Mouse (Mus musculus) liver, embryonic 14.5 days (tissue): ENCODE measurements at regions not wholly inside any gene's neighbourhood (a gene's known extent, or its start where the extent isn't known, plus 50 kb on each side); places are given as distances from the start of the nearest gene placed in this dataset.

Experiments
- ATAC-seq: fragments of 200-750 bp; cut with Nextera tagmentation; 2 replicates; pipeline ENCODE4 v1.8.0; 2017; ENCODE audit warnings: moderate number of reproducible peaks, mild to moderate bottlenecking, moderate library complexity; ENCODE audit not compliant: insufficient read depth
- DNase-seq, 3 experiments: peaks; one replicate each; pipeline ENCODE4 v3.0.0-alpha.2; 2012 to 2013; ENCODE audit warnings: low read depth in 3 of 3, low spot score in 3 of 3
- H3K27ac ChIP-seq: fragments of 300-500 bp; sonication (generic); 2 replicates; pipeline ENCODE4 v1.5.1; 2014; ENCODE audit warnings: moderate library complexity, mild to moderate bottlenecking, control low read depth, inconsistent platforms
- H3K27me3 ChIP-seq: fragments of 300-500 bp; sonication (generic); 2 replicates; pipeline ENCODE4 v1.6.1; 2014; ENCODE audit warnings: mild to moderate bottlenecking, low read length, moderate library complexity; ENCODE audit not compliant: control insufficient read depth, insufficient read depth
- H3K36me3 ChIP-seq: fragments of 300-500 bp; sonication (generic); replicated peaks from 2 replicates; pipeline ENCODE4 v1.6.1; 2014; ENCODE audit warnings: low read depth; ENCODE audit not compliant: control insufficient read depth, insufficient read depth
- H3K4me1 ChIP-seq, 2 experiments: fragments of 200-500 bp in 1 of 2; fragments of 300-500 bp in 1 of 2; sonication (generic) in 1 of 2; replicated peaks; 2 replicates each; pipeline ENCODE4 v1.6.1; 2012 to 2014; ENCODE audit warnings: antibody characterized with exemption in 1 of 2, inconsistent platforms in 1 of 2, low read length in 1 of 2; ENCODE audit not compliant: control insufficient read depth in 2 of 2, insufficient read depth in 2 of 2
- H3K4me2 ChIP-seq: fragments of 300-500 bp; sonication (generic); 2 replicates; pipeline ENCODE4 v1.6.1; 2014; ENCODE audit warnings: low read depth, mild to moderate bottlenecking, control low read depth, moderate library complexity
- H3K4me3 ChIP-seq, 2 experiments: fragments of 200-500 bp in 1 of 2; fragments of 300-500 bp in 1 of 2; sonication (generic) in 1 of 2; 2 replicates each; pipeline ENCODE4 v1.5.1; 2012 to 2014; ENCODE audit warnings: low read depth in 2 of 2, low read length in 2 of 2, mild to moderate bottlenecking in 2 of 2, control low read depth in 1 of 2, inconsistent platforms in 1 of 2, moderate library complexity in 1 of 2; ENCODE audit not compliant: insufficient read depth in 1 of 2
- H3K9ac ChIP-seq: fragments of 300-500 bp; sonication (generic); replicated peaks from 2 replicates; pipeline ENCODE4 v1.6.1; 2014; ENCODE audit warnings: mild to moderate bottlenecking, control low read depth, moderate library complexity
- H3K9me3 ChIP-seq: fragments of 300-500 bp; sonication (generic); 2 replicates; pipeline ENCODE4 v1.6.1; 2016; ENCODE audit warnings: low read length, mixed read lengths; ENCODE audit not compliant: control insufficient read depth
- CTCF ChIP-seq: IDR thresholded peaks from 2 replicates; pipeline ENCODE4 v1.5.1; 2016; ENCODE audit warnings: antibody characterized with exemption, low read depth, control low read depth
- EP300 ChIP-seq: IDR thresholded peaks from 2 replicates; pipeline ENCODE4 v1.6.1; 2016; ENCODE audit warnings: antibody characterized with exemption, low read depth
- WGBS: fragments of 180-500 bp; shearing (Covaris S2); extraction: QIAGEN DNeasy Blood & Tissue Kit; methylation state at CpG from one replicate; pipeline ENCODE4 v1.1.7; 2014; ENCODE audit not compliant: insufficient replicate concordance; 5-methylcytosine and 5-hydroxymethylcytosine counted together

- DNase-seq, result no peak
- TF ChIP-seq CTCF, result no peak
- no peak for TF ChIP-seq EP300
- WGBS, result 42% methylated on average over 2 of the region's 2 CpGs
Measured at GRCm38 (mm10) chr1:193784526-193784925, 414.4 kb upstream of the Camk1g start.

GRCm38 (mm10) chr1:193778181-193778580 lies 408.1 kb upstream of the Camk1g start:
- no peaks in the 10 kb centered on the region for H3K36me3 ChIP-seq
- no peaks in the 10 kb centered on the region for H3K4me1 ChIP-seq
- no peaks in the 10 kb centered on the region for H3K9me3 ChIP-seq
- no peak overlapping the region for H3K4me2 ChIP-seq
- no peak overlapping the region for H3K9ac ChIP-seq
- H3K27me3 ChIP-seq, result no peaks in the 10 kb centered on the region
- ATAC-seq (no peak), DNase-seq (no peak)
- no peak overlapping the region for H3K4me3 ChIP-seq
- no peak overlapping the region for H3K27ac ChIP-seq
- WGBS, result 54% methylated on average over 1 of the region's 1 CpGs
- TF ChIP-seq EP300 (no peak), CTCF (no peak)

More at GRCm38 (mm10) chr1:193784526-193784925, 414.4 kb upstream of the Camk1g start:
- Histone ChIP-seq H3K36me3 (no peaks in the 10 kb centered on the region), H3K9ac (no peak overlapping the region), H3K27ac (no peak overlapping the region), H3K4me2 (no peak overlapping the region), H3K9me3 (no peaks in the 10 kb centered on the region), H3K4me1 (no peaks in the 10 kb centered on the region), H3K4me3 (no peak overlapping the region), H3K27me3 (no peaks in the 10 kb centered on the region)
- ATAC-seq, result no peak

- Histone ChIP-seq H3K4me1 (no peaks in the 10 kb centered on the region), H3K27me3 (no peaks in the 10 kb centered on the region), H3K4me3 (no peak overlapping the region), H3K27ac (no peak overlapping the region), H3K9ac (no peak overlapping the region), H3K4me2 (no peak overlapping the region), H3K9me3 (no peaks in the 10 kb centered on the region), H3K36me3 (no peaks in the 10 kb centered on the region)
- ATAC-seq (no peak), DNase-seq (no peak)
- WGBS, result 43% methylated on average over 4 of the region's 4 CpGs
- TF ChIP-seq CTCF, result no peak
- TF ChIP-seq EP300, result no peak
Measured at GRCm38 (mm10) chr1:193769546-193769945, 399.4 kb upstream of the Camk1g start.

- TF ChIP-seq CTCF (no peak), EP300 (no peak)
- H3K36me3 ChIP-seq, result no peaks in the 10 kb centered on the region
- no peak overlapping the region for H3K27ac ChIP-seq
- H3K4me3 ChIP-seq, result no peak overlapping the region
- no peak overlapping the region for H3K9ac ChIP-seq
- no peaks in the 10 kb centered on the region for H3K9me3 ChIP-seq
- no peak overlapping the region for H3K4me2 ChIP-seq
- no peak for DNase-seq
- no peaks in the 10 kb centered on the region for H3K27me3 ChIP-seq
- H3K4me1 ChIP-seq, result no peaks in the 10 kb centered on the region
- no peak for ATAC-seq
Measured at GRCm38 (mm10) chr1:193764103-193764502, 394.0 kb upstream of the Camk1g start.

- H3K4me1 ChIP-seq, result no peaks in the 10 kb centered on the region
- H3K9me3 ChIP-seq, result no peaks in the 10 kb centered on the region
- no peak overlapping the region for H3K9ac ChIP-seq
- no peaks in the 10 kb centered on the region for H3K36me3 ChIP-seq
- H3K27me3 ChIP-seq, result no peaks in the 10 kb centered on the region
- WGBS, result 41% methylated on average over 4 of the region's 4 CpGs
- TF ChIP-seq EP300 (no peak), CTCF (no peak)
- H3K4me2 ChIP-seq, result no peak overlapping the region
- ATAC-seq, result no peak
- no peak overlapping the region for H3K27ac ChIP-seq
- no peak overlapping the region for H3K4me3 ChIP-seq
- no peak for DNase-seq
Measured at GRCm38 (mm10) chr1:193751819-193752251, 381.7 kb upstream of the Camk1g start.
